Mouse (Mus musculus) left cerebral cortex, adult 9 months (tissue): Measurements from ENCODE around the gene Rplp0.

ENCODE experiments used
- DNase-seq, 2 experiments: peaks; one replicate each; pipeline ENCODE4 v3.0.0; 2022; ENCODE audit warnings: low spot score in 2 of 2

The Rplp0 gene

GRCm38 (mm10) chr5:115581662-115582061 is 22.4 kb downstream of the Rplp0 start:
- no peak for DNase-seq

DNA sequence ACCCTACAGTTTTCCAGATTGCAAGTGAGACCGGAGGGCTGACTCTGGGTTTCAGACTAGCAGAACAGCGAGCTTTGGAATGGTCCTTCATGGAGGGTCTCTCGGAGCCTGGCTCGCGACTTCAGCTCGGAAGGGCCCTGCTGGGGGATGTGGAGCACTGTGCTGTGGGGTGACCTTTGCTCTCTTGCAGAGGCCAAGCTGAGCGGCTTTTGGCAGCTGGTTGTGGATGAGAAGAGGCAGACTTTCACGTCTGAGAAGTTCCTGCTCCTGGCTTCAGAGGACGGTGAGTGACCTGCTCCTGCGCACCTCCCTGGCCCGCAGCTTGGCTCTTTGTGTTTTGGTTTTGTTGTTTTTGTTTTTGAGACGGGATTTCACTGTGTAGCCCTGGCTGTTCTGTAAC is 26.3 kb downstream of the Rplp0 start:
- no peak for DNase-seq

GRCm38 (mm10) chr5:115586166-115586565 is 26.9 kb downstream of the Rplp0 start:
- DNase-seq: peak in 1 of 2 experiments; percentile 36

- DNase-seq: no peak
These were observed 27.5 kb downstream of the Rplp0 start for GRCm38 (mm10) chr5:115586780-115587179.

GRCm38 (mm10) chr5:115591028-115591427 is 31.8 kb downstream of the Rplp0 start:
- DNase-seq: no peak

GRCm38 (mm10) chr5:115591506-115591905 is 32.2 kb downstream of the Rplp0 start:
- no peak for DNase-seq

DNA sequence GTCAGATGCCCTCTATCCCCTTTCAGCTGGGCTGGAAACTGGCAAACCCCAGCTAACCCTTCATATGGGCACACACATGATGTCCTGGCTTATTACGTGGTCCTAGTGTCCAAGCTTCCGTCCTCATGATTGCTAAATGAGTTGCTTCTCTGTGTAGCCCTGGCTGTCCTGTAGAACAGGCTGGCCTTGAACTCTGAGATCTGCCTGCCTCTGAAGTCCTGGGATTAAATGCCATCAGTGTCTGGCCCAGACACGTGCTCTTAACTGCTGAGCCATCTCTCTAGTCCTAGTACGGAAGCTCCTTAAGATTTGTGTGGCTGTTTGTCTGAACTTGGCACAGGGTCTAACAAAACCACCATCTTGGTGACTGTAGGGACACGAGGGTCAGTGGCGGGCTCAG is 44.3 kb downstream of the Rplp0 start:
- no peak for DNase-seq

GRCm38 (mm10) chr5:115611566-115611965 is 52.3 kb downstream of the Rplp0 start:
- DNase-seq: no peak
